Mouse (Mus musculus): Measurements from ENCODE around the gene Slc6a9. TPM values are rescaled to one million over a fixed set of nuclear protein-coding genes. Genes with fewer than 3 reads are reported as not detected.

Gene Slc6a9
- polyA plus RNA-seq, 1 experiment from 2014 or later, result 53.7 TPM

DNA sequence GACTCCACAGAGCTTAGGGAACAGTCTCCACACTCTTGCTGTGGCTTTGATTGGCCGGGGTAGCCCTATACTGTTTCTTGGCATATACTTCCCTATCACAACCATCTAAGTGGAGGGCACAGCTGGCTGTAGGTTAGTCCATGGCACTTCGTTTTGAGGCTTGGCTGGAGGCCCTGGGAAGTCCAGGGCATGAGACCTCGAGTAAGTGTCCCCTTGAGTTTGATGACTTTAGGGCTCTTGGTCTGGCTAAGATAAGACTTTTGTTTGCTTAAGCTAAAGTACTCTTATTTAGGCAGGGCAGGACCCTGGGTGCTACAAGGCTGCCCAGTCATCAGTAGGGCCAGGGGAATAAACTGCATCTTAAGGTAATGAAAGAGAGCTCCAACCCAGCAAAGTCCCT, 63.8 kb downstream of the Slc6a9 start:
- Histone ChIP-seq H3K27ac (ENCODE audit: low read length) (no peak overlapping the region), H3K4me3 (ENCODE audit: low read depth, low read length) (no peak overlapping the region), H3K27me3 (ENCODE audit: control insufficient read depth, insufficient read depth, low read depth, low read length) (no peaks in the 10 kb centered on the region), H3K36me3 (ENCODE audit: control insufficient read depth, insufficient read depth) (peaks cover 28% of the 10 kb centered on the region), H3K4me1 (ENCODE audit: control insufficient read depth, low read depth, low read length) (no peaks in the 10 kb centered on the region), H3K9me3 (replicated peaks; ENCODE audit: control insufficient read depth, low read length) (no peaks in the 10 kb centered on the region), H3K4me2 (ENCODE audit: low read depth, low read length) (no peak overlapping the region), H3K9ac (ENCODE audit: low read depth, low read length) (no peak overlapping the region)
- ATAC-seq (ENCODE audit: low read depth), result no peak
- 66% methylated on average over 3 of the region's 3 CpGs for WGBS (ENCODE audit: insufficient replicate concordance)

- Histone ChIP-seq H3K4me1 (ENCODE audit: control insufficient read depth, low read depth, low read length) (no peaks in the 10 kb centered on the region), H3K27me3 (ENCODE audit: control insufficient read depth, insufficient read depth, low read depth, low read length) (no peaks in the 10 kb centered on the region), H3K36me3 (ENCODE audit: control insufficient read depth, insufficient read depth) (peaks cover 38% of the 10 kb centered on the region), H3K4me2 (ENCODE audit: low read depth, low read length) (no peak overlapping the region), H3K4me3 (ENCODE audit: low read depth, low read length) (no peak overlapping the region), H3K9ac (ENCODE audit: low read depth, low read length) (no peak overlapping the region), H3K27ac (ENCODE audit: low read length) (no peak overlapping the region), H3K9me3 (replicated peaks; ENCODE audit: control insufficient read depth, low read length) (no peaks in the 10 kb centered on the region)
- WGBS (ENCODE audit: insufficient replicate concordance), result 86% methylated on average over 10 of the region's 10 CpGs
- ATAC-seq (ENCODE audit: low read depth), result no peak
Measured at GRCm38 (mm10) chr4:117904094-117904493, 69.8 kb downstream of the Slc6a9 start.

DNA sequence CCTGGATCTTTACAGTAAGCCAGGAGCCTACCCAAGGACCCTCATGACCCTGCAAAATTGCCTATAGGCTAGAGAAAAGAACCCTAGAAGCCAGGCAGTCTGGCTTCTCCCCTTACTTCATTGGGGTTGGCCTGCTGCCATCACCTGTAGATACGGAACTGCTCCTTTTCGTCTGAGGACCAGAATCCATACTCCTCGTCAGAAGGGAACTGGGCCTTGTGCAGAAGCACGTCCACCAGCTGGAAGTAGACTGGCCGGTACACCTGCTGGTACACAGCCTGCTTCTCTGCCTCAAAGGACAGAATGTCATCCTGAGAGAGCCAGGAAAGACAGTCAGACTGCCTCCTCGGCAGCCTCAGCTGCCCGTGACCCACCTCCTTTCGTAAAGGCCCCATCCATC, 70.5 kb downstream of the Slc6a9 start:
- WGBS (ENCODE audit: insufficient replicate concordance), result 87% methylated on average over 8 of the region's 8 CpGs
- H3K9me3 ChIP-seq (replicated peaks; ENCODE audit: control insufficient read depth, low read length), result no peaks in the 10 kb centered on the region
- ATAC-seq (ENCODE audit: low read depth), result no peak

GRCm38 (mm10) chr4:117906196-117906595, 71.9 kb downstream of the Slc6a9 start:
- 79% methylated on average over 3 of the region's 3 CpGs for WGBS (ENCODE audit: insufficient replicate concordance)
- Histone ChIP-seq H3K27ac (ENCODE audit: low read length) (no peak overlapping the region), H3K4me2 (ENCODE audit: low read depth, low read length) (no peak overlapping the region), H3K9ac (ENCODE audit: low read depth, low read length) (no peak overlapping the region), H3K36me3 (ENCODE audit: control insufficient read depth, insufficient read depth) (peaks cover 27% of the 10 kb centered on the region), H3K9me3 (replicated peaks; ENCODE audit: control insufficient read depth, low read length) (no peaks in the 10 kb centered on the region), H3K4me1 (ENCODE audit: control insufficient read depth, low read depth, low read length) (no peaks in the 10 kb centered on the region), H3K4me3 (ENCODE audit: low read depth, low read length) (no peak overlapping the region), H3K27me3 (ENCODE audit: control insufficient read depth, insufficient read depth, low read depth, low read length) (no peaks in the 10 kb centered on the region)
- no peak for ATAC-seq (ENCODE audit: low read depth)

More for the DNA sequence above, 70.5 kb downstream of the Slc6a9 start:
- no peaks in the 10 kb centered on the region for H3K4me1 ChIP-seq (ENCODE audit: control insufficient read depth, low read depth, low read length)
- no peaks in the 10 kb centered on the region for H3K27me3 ChIP-seq (ENCODE audit: control insufficient read depth, insufficient read depth, low read depth, low read length)
- no peak overlapping the region for H3K4me2 ChIP-seq (ENCODE audit: low read depth, low read length)
- no peak overlapping the region for H3K4me3 ChIP-seq (ENCODE audit: low read depth, low read length)
- H3K27ac ChIP-seq (ENCODE audit: low read length), result no peak overlapping the region
- H3K9ac ChIP-seq (ENCODE audit: low read depth, low read length), result no peak overlapping the region
- H3K36me3 ChIP-seq (ENCODE audit: control insufficient read depth, insufficient read depth), result peaks cover 33% of the 10 kb centered on the region

DNA sequence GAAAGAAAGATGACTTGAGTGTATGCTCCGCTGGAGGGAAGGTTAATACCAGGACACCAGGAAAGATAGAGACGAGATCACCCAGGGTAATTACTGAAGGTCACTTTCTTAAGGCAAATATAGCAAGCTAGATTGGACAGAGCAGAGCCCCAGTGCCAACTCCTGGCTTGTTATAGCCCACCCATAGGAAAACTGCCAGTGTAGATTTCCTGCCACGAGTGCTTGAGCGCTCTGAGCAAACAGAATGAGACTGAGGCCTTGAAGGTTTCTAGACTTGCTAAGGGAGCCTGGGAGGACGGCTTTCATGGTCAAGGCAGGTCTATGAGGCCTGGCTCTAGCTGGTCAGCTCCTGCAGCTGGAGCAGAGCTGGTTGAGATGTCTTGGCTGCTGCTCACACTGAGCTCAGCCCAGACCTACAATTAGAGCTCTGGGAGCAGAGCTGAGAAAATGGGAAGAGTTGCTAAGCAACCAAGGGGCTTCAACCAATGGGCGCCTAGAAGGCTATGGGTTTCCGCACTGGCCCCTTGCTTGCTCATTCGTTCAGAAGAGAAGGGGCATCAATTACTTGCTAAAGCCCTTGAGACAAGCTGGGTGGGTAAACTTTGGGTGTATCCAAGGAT, 74.6 kb downstream of the Slc6a9 start:
- Histone ChIP-seq H3K27ac (ENCODE audit: low read length) (no peak overlapping the region), H3K4me3 (ENCODE audit: low read depth, low read length) (no peak overlapping the region), H3K9ac (ENCODE audit: low read depth, low read length) (no peak overlapping the region), H3K4me2 (ENCODE audit: low read depth, low read length) (no peak overlapping the region), H3K4me1 (ENCODE audit: control insufficient read depth, low read depth, low read length) (peaks cover 8% of the 10 kb centered on the region), H3K9me3 (replicated peaks; ENCODE audit: control insufficient read depth, low read length) (no peaks in the 10 kb centered on the region), H3K27me3 (ENCODE audit: control insufficient read depth, insufficient read depth, low read depth, low read length) (no peaks in the 10 kb centered on the region), H3K36me3 (ENCODE audit: control insufficient read depth, insufficient read depth) (peaks cover 14% of the 10 kb centered on the region)
- 82% methylated on average over 8 of the region's 8 CpGs for WGBS (ENCODE audit: insufficient replicate concordance)
- ATAC-seq (ENCODE audit: low read depth), result no peak

- Histone ChIP-seq H3K4me3 (ENCODE audit: low read depth, low read length) (no peak overlapping the region), H3K4me1 (ENCODE audit: control insufficient read depth, low read depth, low read length) (peaks cover 27% of the 10 kb centered on the region), H3K27me3 (ENCODE audit: control insufficient read depth, insufficient read depth, low read depth, low read length) (no peaks in the 10 kb centered on the region), H3K27ac (ENCODE audit: low read length) (no peak overlapping the region), H3K4me2 (ENCODE audit: low read depth, low read length) (no peak overlapping the region), H3K9me3 (replicated peaks; ENCODE audit: control insufficient read depth, low read length) (no peaks in the 10 kb centered on the region), H3K9ac (ENCODE audit: low read depth, low read length) (no peak overlapping the region), H3K36me3 (ENCODE audit: control insufficient read depth, insufficient read depth) (peaks cover 10% of the 10 kb centered on the region)
- no peak for ATAC-seq (ENCODE audit: low read depth)
- WGBS (ENCODE audit: insufficient replicate concordance), result 85% methylated on average over 13 of the region's 13 CpGs
Measured at GRCm38 (mm10) chr4:117912131-117912561, 77.8 kb downstream of the Slc6a9 start.

- no peak overlapping the region for H3K27ac ChIP-seq (ENCODE audit: low read length)
- no peak overlapping the region for H3K4me3 ChIP-seq (ENCODE audit: low read depth, low read length)
- no peak overlapping the region for H3K4me2 ChIP-seq (ENCODE audit: low read depth, low read length)
- ATAC-seq (ENCODE audit: low read depth), result no peak
- no peaks in the 10 kb centered on the region for H3K27me3 ChIP-seq (ENCODE audit: control insufficient read depth, insufficient read depth, low read depth, low read length)
- no peaks in the 10 kb centered on the region for H3K9me3 ChIP-seq (replicated peaks; ENCODE audit: control insufficient read depth, low read length)
- WGBS (ENCODE audit: insufficient replicate concordance), result 79% methylated on average over 7 of the region's 7 CpGs
- peaks cover 28% of the 10 kb centered on the region for H3K4me1 ChIP-seq (ENCODE audit: control insufficient read depth, low read depth, low read length)
- H3K36me3 ChIP-seq (ENCODE audit: control insufficient read depth, insufficient read depth), result peaks cover 10% of the 10 kb centered on the region
- H3K9ac ChIP-seq (ENCODE audit: low read depth, low read length), result no peak overlapping the region
Measured at GRCm38 (mm10) chr4:117912685-117913273, 78.5 kb downstream of the Slc6a9 start.

- ATAC-seq (ENCODE audit: low read depth), result no peak
- peaks cover 10% of the 10 kb centered on the region for H3K36me3 ChIP-seq (ENCODE audit: control insufficient read depth, insufficient read depth)
- H3K4me1 ChIP-seq (ENCODE audit: control insufficient read depth, low read depth, low read length), result peaks cover 28% of the 10 kb centered on the region
- peak overlapping the region; percentile 87 for H3K4me3 ChIP-seq (ENCODE audit: low read depth, low read length)
- peak overlapping the region; percentile 91 for H3K9ac ChIP-seq (ENCODE audit: low read depth, low read length)
- H3K9me3 ChIP-seq (replicated peaks; ENCODE audit: control insufficient read depth, low read length), result no peaks in the 10 kb centered on the region
- WGBS (ENCODE audit: insufficient replicate concordance), result 83% methylated on average over 3 of the region's 3 CpGs
- no peak overlapping the region for H3K27ac ChIP-seq (ENCODE audit: low read length)
- H3K27me3 ChIP-seq (ENCODE audit: control insufficient read depth, insufficient read depth, low read depth, low read length), result no peaks in the 10 kb centered on the region
- H3K4me2 ChIP-seq (ENCODE audit: low read depth, low read length), result peak overlapping the region; percentile 94
Measured at GRCm38 (mm10) chr4:117913421-117913820, 79.1 kb downstream of the Slc6a9 start.

DNA sequence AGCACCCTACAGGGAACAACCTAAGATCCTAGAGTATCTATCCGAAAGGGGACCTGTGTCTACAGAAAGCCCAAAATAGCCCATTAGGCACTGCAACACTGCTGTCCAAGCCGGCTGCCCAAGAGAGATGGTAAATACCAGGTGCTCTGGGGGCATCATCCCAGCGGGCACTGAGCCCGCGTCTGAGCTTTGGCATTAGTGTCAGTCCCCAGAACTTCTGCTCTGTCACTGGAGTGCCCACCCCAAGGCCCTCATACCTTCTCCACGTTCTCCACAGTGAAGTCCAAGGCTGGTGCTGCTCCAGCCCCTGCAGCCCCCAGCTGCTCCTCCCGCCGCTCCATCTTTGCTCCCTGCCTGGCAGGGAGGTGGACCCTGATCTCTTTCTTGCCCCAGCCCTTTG, 79.7 kb downstream of the Slc6a9 start:
- H3K9me3 ChIP-seq (replicated peaks; ENCODE audit: control insufficient read depth, low read length), result no peaks in the 10 kb centered on the region
- no peak for ATAC-seq (ENCODE audit: low read depth)
- peak overlapping the region; percentile 94 for H3K4me2 ChIP-seq (ENCODE audit: low read depth, low read length)
- H3K4me1 ChIP-seq (ENCODE audit: control insufficient read depth, low read depth, low read length), result peaks cover 28% of the 10 kb centered on the region
- H3K9ac ChIP-seq (ENCODE audit: low read depth, low read length), result peak overlapping the region; percentile 91
- H3K4me3 ChIP-seq (ENCODE audit: low read depth, low read length), result peak overlapping the region; percentile 87
- no peaks in the 10 kb centered on the region for H3K27me3 ChIP-seq (ENCODE audit: control insufficient read depth, insufficient read depth, low read depth, low read length)
- H3K27ac ChIP-seq (ENCODE audit: low read length), result peak overlapping the region; percentile 82; the same call in 1 of the 2 replicates
- 17% methylated on average over 8 of the region's 8 CpGs for WGBS (ENCODE audit: insufficient replicate concordance)
- peaks cover 10% of the 10 kb centered on the region for H3K36me3 ChIP-seq (ENCODE audit: control insufficient read depth, insufficient read depth)
